Mouse (Mus musculus) olfactory bulb, adult 2 months (tissue): ENCODE measurements around the gene Ppp2r5e.

Source experiments
- CTCF ChIP-seq: fragments of 200-500 bp; IDR thresholded peaks from 2 replicates; pipeline ENCODE4 v1.5.1; 2012; ENCODE audit warnings: low read depth, mild to moderate bottlenecking, low read length, moderate library complexity; ENCODE audit not compliant: insufficient read depth
- POLR2A ChIP-seq: fragments of 200-500 bp; IDR thresholded peaks from 2 replicates; pipeline ENCODE4 v1.6.1; 2012; ENCODE audit warnings: mild to moderate bottlenecking, low read depth, low read length, moderate library complexity; ENCODE audit not compliant: insufficient read depth

DNA sequence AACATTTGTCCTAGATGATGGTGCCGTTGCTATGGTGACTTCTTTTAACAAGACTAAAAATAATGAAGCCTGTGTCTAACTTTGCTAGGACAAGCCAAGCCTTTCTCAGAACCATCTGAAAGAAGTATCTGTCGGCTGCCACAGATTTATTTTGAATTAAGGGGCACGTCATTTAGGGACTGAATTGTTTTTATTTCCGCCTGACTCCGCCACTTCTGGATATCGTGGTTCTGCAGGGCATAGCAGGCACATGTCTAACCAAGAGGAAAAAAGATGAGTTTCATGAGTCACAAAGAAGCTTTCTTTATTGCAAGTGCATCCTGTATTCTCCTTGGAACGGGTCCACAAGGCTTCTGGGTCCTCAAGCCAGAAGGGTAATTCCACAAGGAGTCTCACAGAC, 171.7 kb downstream of the Ppp2r5e start:
- no peak for TF ChIP-seq CTCF
- no peak for TF ChIP-seq POLR2A
